Mouse (Mus musculus) kidney, postnatal 0 days (tissue): ENCODE results near the gene Zfr. TPM values are rescaled to one million over a fixed set of nuclear protein-coding genes. Genes with fewer than 3 reads are reported as not detected.
"Not testable (repeated sequence)": the region's sequence is repeated elsewhere in the genome, so short reads cannot be mapped to it uniquely, and the experiment has no call there.

Experiments
- ATAC-seq: fragments of 200-750 bp; cut with Nextera tagmentation; replicated peaks from 2 replicates; pipeline ENCODE4 v1.8.0; 2017; ENCODE audit warnings: low read depth, moderate number of reproducible peaks, moderate TSS enrichment, moderate library complexity; ENCODE audit not compliant: low FRiP score
- DNase-seq: peaks from one replicate; pipeline ENCODE4 v3.0.0-alpha.2; 2016; ENCODE audit warnings: low spot score
- H3K27ac ChIP-seq: fragments of 300-500 bp; sonication (generic); 2 replicates; pipeline ENCODE4 v1.5.1; 2014; ENCODE audit warnings: mild to moderate bottlenecking
- H3K27me3 ChIP-seq: fragments of 300-500 bp; sonication (generic); 2 replicates; pipeline ENCODE4 v1.6.1; 2014; ENCODE audit warnings: low read length, mixed read lengths; ENCODE audit not compliant: insufficient read depth
- H3K36me3 ChIP-seq: fragments of 300-500 bp; sonication (generic); 2 replicates; pipeline ENCODE4 v1.6.1; 2014; ENCODE audit warnings: low read length, mixed read lengths; ENCODE audit not compliant: insufficient read depth
- H3K4me1 ChIP-seq: fragments of 300-500 bp; sonication (generic); replicated peaks from 2 replicates; pipeline ENCODE4 v1.6.1; 2014; ENCODE audit warnings: antibody characterized with exemption, low read length, mixed read lengths; ENCODE audit not compliant: insufficient read depth
- H3K4me2 ChIP-seq: fragments of 300-500 bp; sonication (generic); 2 replicates; pipeline ENCODE4 v1.6.1; 2014; ENCODE audit warnings: mild to moderate bottlenecking, low read length, moderate library complexity, mixed read lengths
- H3K4me3 ChIP-seq: fragments of 300-500 bp; sonication (generic); replicated peaks from 2 replicates; pipeline ENCODE4 v1.5.1; 2014; ENCODE audit warnings: low read depth, low read length
- H3K9ac ChIP-seq: fragments of 300-500 bp; sonication (generic); 2 replicates; pipeline ENCODE4 v1.6.1; 2014; ENCODE audit warnings: low read depth, low read length
- H3K9me3 ChIP-seq: fragments of 300-500 bp; sonication (generic); replicated peaks from 2 replicates; pipeline ENCODE4 v1.6.1; 2016; ENCODE audit warnings: low read length, inconsistent platforms, mixed read lengths
- CTCF ChIP-seq: IDR thresholded peaks from 2 replicates; pipeline ENCODE4 v1.5.1; 2016; ENCODE audit warnings: antibody characterized with exemption, low read depth, mild to moderate bottlenecking, moderate library complexity
- WGBS: fragments of 180-500 bp; shearing (Covaris S2); extraction: QIAGEN DNeasy Blood & Tissue Kit; methylation state at CpG from one replicate; pipeline ENCODE4 v1.1.7; 2014; 5-methylcytosine and 5-hydroxymethylcytosine counted together
- polyA plus RNA-seq: library from polyadenylated mRNA; unstranded; fragments of >200 nt; fragmentation: Nextera tagmentation; extraction: Ambion mirVana; gene quantifications from 2 replicates; pipeline ENCODE4 v1.2.1, GENCODE M21; 2015

The Zfr gene
- polyA plus RNA-seq, 1 experiment from 2014 or later = 77.3 TPM

GRCm38 (mm10) chr15:12114546-12114945, 3.1 kb upstream of the Zfr start:
- WGBS = 50% methylated on average over 6 of the region's 6 CpGs
- no peak overlapping the region for H3K9ac ChIP-seq
- ATAC-seq (no peak), DNase-seq (no peak)
- H3K36me3 ChIP-seq = no peaks in the 10 kb centered on the region
- no peaks in the 10 kb centered on the region for H3K27me3 ChIP-seq
- no peak overlapping the region for H3K4me2 ChIP-seq
- no peaks in the 10 kb centered on the region; the same call in 1 of the 2 replicates for H3K4me1 ChIP-seq
- no peak for TF ChIP-seq CTCF
- no peak overlapping the region for H3K4me3 ChIP-seq
- H3K27ac ChIP-seq = no peak overlapping the region
- no peaks in the 10 kb centered on the region for H3K9me3 ChIP-seq

- Histone ChIP-seq H3K4me1 (no peaks in the 10 kb centered on the region; the same call in 1 of the 2 replicates), H3K27ac (no peak overlapping the region), H3K4me2 (no peak overlapping the region), H3K9me3 (no peaks in the 10 kb centered on the region), H3K27me3 (no peaks in the 10 kb centered on the region), H3K4me3 (no peak overlapping the region), H3K36me3 (no peaks in the 10 kb centered on the region), H3K9ac (no peak overlapping the region)
- WGBS = 40% methylated on average over 6 of the region's 6 CpGs
- no peak for DNase-seq
- TF ChIP-seq CTCF = no peak
- ATAC-seq = no peak
Measured at GRCm38 (mm10) chr15:12115722-12116230, 1.9 kb upstream of the Zfr start.

GRCm38 (mm10) chr15:12118093-12118431, 431 bp downstream of the Zfr start:
- H3K4me3 ChIP-seq = peak overlapping the region; percentile 99
- peak; percentile 34 for DNase-seq
- H3K4me2 ChIP-seq = peak overlapping the region; percentile 67
- 0% methylated on average over 34 of the region's 43 CpGs for WGBS
- peak overlapping the region; percentile 96 for H3K27ac ChIP-seq
- H3K9me3 ChIP-seq = no peaks in the 10 kb centered on the region
- no peaks in the 10 kb centered on the region for H3K36me3 ChIP-seq
- no peak for ATAC-seq
- H3K4me1 ChIP-seq = no peaks in the 10 kb centered on the region; the same call in 1 of the 2 replicates
- H3K9ac ChIP-seq = peak overlapping the region; percentile 100
- H3K27me3 ChIP-seq = no peaks in the 10 kb centered on the region
- no peak for TF ChIP-seq CTCF

- H3K4me1 ChIP-seq = no peaks in the 10 kb centered on the region; the same call in 1 of the 2 replicates
Measured at GRCm38 (mm10) chr15:12118432-12119128, 949 bp downstream of the Zfr start.

GRCm38 (mm10) chr15:12119129-12119466, 1.5 kb downstream of the Zfr start:
- peak overlapping the region; percentile 99 for H3K4me3 ChIP-seq
- ATAC-seq (no peak), DNase-seq (peak; percentile 34)
- peak overlapping the region; percentile 67 for H3K4me2 ChIP-seq
- TF ChIP-seq CTCF = no peak
- no peaks in the 10 kb centered on the region for H3K27me3 ChIP-seq
- WGBS = 3% methylated on average over 7 of the region's 7 CpGs
- H3K27ac ChIP-seq = peak overlapping the region; percentile 96
- H3K9me3 ChIP-seq = no peaks in the 10 kb centered on the region
- H3K36me3 ChIP-seq = no peaks in the 10 kb centered on the region
- H3K4me1 ChIP-seq = no peaks in the 10 kb centered on the region; the same call in 1 of the 2 replicates
- H3K9ac ChIP-seq = peak overlapping the region; percentile 100

More at GRCm38 (mm10) chr15:12118432-12119128, 949 bp downstream of the Zfr start:
- Histone ChIP-seq H3K9ac (peak overlapping the region; percentile 100), H3K27me3 (no peaks in the 10 kb centered on the region), H3K27ac (peak overlapping the region; percentile 96), H3K36me3 (no peaks in the 10 kb centered on the region), H3K4me3 (peak overlapping the region; percentile 99), H3K9me3 (no peaks in the 10 kb centered on the region), H3K4me2 (peak overlapping the region; percentile 67)
- ATAC-seq = peak; percentile 59
- WGBS = 1% methylated on average over 55 of the region's 61 CpGs
- TF ChIP-seq CTCF = no peak
- peak; percentile 80 for DNase-seq

GRCm38 (mm10) chr15:12124913-12125312, 7.3 kb downstream of the Zfr start:
- Histone ChIP-seq H3K4me1 (no peaks in the 10 kb centered on the region), H3K9ac (no peak overlapping the region), H3K27ac (no peak overlapping the region), H3K4me3 (no peak overlapping the region), H3K27me3 (no peaks in the 10 kb centered on the region), H3K9me3 (no peaks in the 10 kb centered on the region), H3K36me3 (no peaks in the 10 kb centered on the region), H3K4me2 (no peak overlapping the region)
- TF ChIP-seq CTCF = no peak
- WGBS = 90% methylated on average over 1 of the region's 1 CpGs
- ATAC-seq = no peak
- no peak for DNase-seq

GRCm38 (mm10) chr15:12130871-12131270, 13.2 kb downstream of the Zfr start:
- H3K4me3 ChIP-seq, H3K9ac ChIP-seq, H3K9me3 ChIP-seq, H3K4me1 ChIP-seq, H3K27ac ChIP-seq, H3K4me2 ChIP-seq, DNase-seq, H3K36me3 ChIP-seq, H3K27me3 ChIP-seq, ATAC-seq: not testable (repeated sequence)
- WGBS = 93% methylated on average over 3 of the region's 3 CpGs
